Mouse (Mus musculus) midbrain, embryonic 10.5 days (tissue): ENCODE measurements around the gene Saa4. TPM values are rescaled to one million over a fixed set of nuclear protein-coding genes. Genes with fewer than 3 reads are reported as not detected.
"Not testable (repeated sequence)": the region's sequence is repeated elsewhere in the genome, so short reads cannot be mapped to it uniquely, and the experiment has no call there.

Experiments
- DNase-seq: peaks from one replicate; pipeline ENCODE4 v3.0.0-alpha.2; 2017; ENCODE audit warnings: low spot score
- H3K27ac ChIP-seq: fragments of 300-500 bp; sonication (generic); replicated peaks from 2 replicates; pipeline ENCODE4 v1.5.1; 2016; ENCODE audit warnings: mild to moderate bottlenecking
- H3K27me3 ChIP-seq: fragments of 300-500 bp; sonication (generic); 2 replicates; pipeline ENCODE4 v1.6.1; 2016; ENCODE audit warnings: low read depth, mild to moderate bottlenecking; ENCODE audit not compliant: poor library complexity, severe bottlenecking
- H3K36me3 ChIP-seq: fragments of 300-500 bp; sonication (generic); 2 replicates; pipeline ENCODE4 v1.6.1; 2016; ENCODE audit warnings: mild to moderate bottlenecking, moderate library complexity
- H3K4me1 ChIP-seq: fragments of 300-500 bp; sonication (generic); 2 replicates; pipeline ENCODE4 v1.6.1; 2016
- H3K4me3 ChIP-seq: fragments of 300-500 bp; sonication (generic); 2 replicates; pipeline ENCODE4 v1.5.1; 2016; ENCODE audit warnings: mild to moderate bottlenecking, moderate library complexity
- H3K9me3 ChIP-seq: fragments of 300-500 bp; sonication (generic); replicated peaks from 2 replicates; pipeline ENCODE4 v1.6.1; 2016; ENCODE audit warnings: mild to moderate bottlenecking
- WGBS: fragments of 180-500 bp; shearing (Covaris S2); methylation state at CpG from one replicate; pipeline ENCODE4 v1.1.7; 2016; 5-methylcytosine and 5-hydroxymethylcytosine counted together
- polyA plus RNA-seq: library from polyadenylated mRNA; unstranded; fragments of >200 nt; fragmentation: Nextera tagmentation; extraction: Ambion mirVana; gene quantifications from 2 replicates; pipeline ENCODE4 v1.2.1, GENCODE M21; 2016

Saa4 gene
- polyA plus RNA-seq, 1 experiment from 2014 or later, result not detected

DNA sequence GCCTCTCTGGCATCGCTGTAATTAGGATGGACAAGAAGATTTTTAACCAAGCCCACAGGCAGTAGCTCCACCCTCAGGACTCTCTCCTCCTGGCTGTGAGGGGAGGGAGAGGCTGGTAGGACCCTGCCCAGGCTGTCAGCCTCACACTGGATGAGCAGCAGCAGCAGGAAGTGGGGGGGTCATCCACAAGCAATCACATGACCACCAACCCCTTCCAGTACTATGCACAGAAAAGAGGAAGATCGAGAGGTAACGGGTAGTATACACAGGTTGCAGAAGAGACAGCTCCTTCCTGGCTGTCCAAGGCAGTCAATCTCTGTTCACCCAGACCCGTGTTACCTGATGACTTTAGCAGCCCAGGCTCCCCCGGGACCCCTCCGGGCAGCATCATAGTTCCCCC lies 20.2 kb downstream of the Saa4 start:
- no peaks in the 10 kb centered on the region for H3K27me3 ChIP-seq
- no peak for DNase-seq
- no peak overlapping the region for H3K4me3 ChIP-seq
- 81% methylated on average over 6 of the region's 6 CpGs for WGBS
- no peak overlapping the region for H3K27ac ChIP-seq
- no peaks in the 10 kb centered on the region for H3K9me3 ChIP-seq
- peaks cover 9% of the 10 kb centered on the region for H3K4me1 ChIP-seq
- H3K36me3 ChIP-seq, result peaks cover 17% of the 10 kb centered on the region

DNA sequence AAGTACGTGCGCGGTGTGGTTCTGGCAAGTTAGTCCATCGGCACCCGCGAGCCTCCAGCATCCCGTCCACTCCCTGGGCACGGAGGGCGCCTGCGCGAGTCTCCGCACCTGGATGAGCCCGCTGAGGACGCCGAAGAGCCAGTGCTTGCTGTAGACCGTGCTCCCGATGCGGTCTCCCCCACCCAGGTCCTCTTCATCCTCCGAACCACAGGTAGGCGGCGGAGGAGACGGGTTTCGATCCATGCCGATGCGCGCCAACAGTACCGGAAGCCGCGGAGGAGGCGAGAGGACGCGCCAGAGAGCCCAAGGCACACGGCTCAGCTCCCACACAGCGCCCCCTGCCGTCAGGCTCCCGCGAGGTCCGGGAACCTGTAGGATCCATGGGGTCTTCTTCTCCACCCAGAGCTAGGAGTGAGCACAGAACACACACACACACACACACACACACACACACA lies 22.0 kb downstream of the Saa4 start, which contains the start of gene Saal1:
TSS of gene Saal1 (minus strand) at position 291 of the 455 bp plus-strand sequence.
- Histone ChIP-seq H3K4me3 (peak within 1 kb of the TSS; percentile 94), H3K27me3 (no peaks in the 10 kb centered on the region), H3K36me3 (peaks cover 35% of the 10 kb centered on the region), H3K4me1 (peaks cover 9% of the 10 kb centered on the region), H3K9me3 (no peaks in the 10 kb centered on the region), H3K27ac (peak within 1 kb of the TSS; percentile 97)
- peak; percentile 94 for DNase-seq
- WGBS, result under 1% methylated on average over 38 of the region's 38 CpGs

DNA sequence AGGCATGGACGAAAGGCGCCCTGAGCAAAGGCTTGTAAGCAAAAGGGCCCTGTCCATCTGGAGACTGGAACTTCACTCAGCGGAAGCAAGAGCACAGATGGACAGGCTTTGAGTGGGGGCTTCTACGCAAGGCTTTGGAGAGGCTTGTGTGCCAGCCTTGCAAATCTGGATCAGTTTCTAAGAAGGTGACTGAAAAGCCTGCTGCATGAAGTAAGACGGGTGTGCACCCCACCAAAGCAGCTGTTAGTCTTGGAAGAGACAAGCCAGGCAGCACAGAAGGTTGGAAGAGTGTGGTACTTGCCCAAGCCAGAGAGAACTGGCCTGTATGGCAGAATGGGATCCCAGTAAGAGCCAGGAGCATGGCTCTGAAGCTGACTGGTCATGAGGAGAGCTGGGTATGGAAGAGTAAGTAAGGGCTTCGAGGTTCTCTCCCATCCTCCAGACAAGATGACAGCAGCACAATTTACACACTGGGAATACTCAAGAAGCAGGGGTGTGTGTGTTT lies 31.8 kb downstream of the Saa4 start:
- 97% methylated on average over 6 of the region's 6 CpGs for WGBS
- no peaks in the 10 kb centered on the region for H3K4me1 ChIP-seq
- H3K9me3 ChIP-seq, result no peaks in the 10 kb centered on the region
- peaks cover 100% of the 10 kb centered on the region for H3K36me3 ChIP-seq
- no peak overlapping the region for H3K27ac ChIP-seq
- DNase-seq, result no peak
- H3K4me3 ChIP-seq, result no peak overlapping the region
- no peaks in the 10 kb centered on the region for H3K27me3 ChIP-seq

DNA sequence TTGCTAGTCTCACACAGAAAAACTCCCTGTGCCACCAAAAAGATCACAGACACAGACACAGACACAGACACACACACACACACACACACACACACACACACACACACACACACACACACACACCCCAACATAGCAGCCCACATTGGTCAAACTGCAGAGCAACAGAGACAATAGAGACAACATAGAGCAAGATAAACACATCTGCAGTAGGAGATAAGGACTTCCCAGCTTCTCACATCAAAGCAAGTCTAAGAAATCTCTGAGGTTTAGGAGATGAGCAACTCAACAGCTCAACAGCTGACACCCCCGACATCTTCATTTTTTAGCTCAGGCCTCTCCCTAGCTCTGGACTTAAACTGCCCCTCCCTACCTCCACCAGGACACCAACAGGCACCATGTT lies 35.6 kb downstream of the Saa4 start:
- 85% methylated on average over 1 of the region's 1 CpGs for WGBS
- H3K4me3 ChIP-seq, result no peak overlapping the region
- H3K9me3 ChIP-seq, result no peaks in the 10 kb centered on the region
- peaks cover 95% of the 10 kb centered on the region for H3K36me3 ChIP-seq
- no peaks in the 10 kb centered on the region for H3K4me1 ChIP-seq
- DNase-seq, result no peak
- no peaks in the 10 kb centered on the region for H3K27me3 ChIP-seq
- no peak overlapping the region for H3K27ac ChIP-seq

DNA sequence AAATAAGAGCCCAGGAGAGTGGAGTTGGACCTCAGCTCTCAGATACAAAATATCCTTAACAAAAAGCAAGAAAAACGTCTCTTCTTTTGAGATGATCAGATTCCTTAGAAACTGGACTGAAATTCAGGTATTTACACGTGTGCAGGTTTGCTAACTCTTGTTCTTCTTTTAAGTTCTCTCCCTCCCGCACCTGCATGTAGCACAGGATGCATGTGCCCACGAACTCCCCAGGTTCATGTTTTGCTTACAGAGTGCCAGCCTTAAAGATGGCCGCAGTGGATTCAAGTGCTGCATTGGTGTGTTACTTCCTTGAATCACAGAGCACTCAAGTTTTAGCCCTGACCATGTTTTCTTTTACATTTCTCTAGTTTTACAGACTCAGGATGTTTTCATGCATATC lies 45.6 kb downstream of the Saa4 start:
- 88% methylated on average over 5 of the region's 5 CpGs for WGBS
- no peak for DNase-seq
- Histone ChIP-seq H3K27ac (no peak overlapping the region), H3K9me3 (no peaks in the 10 kb centered on the region), H3K27me3 (no peaks in the 10 kb centered on the region), H3K4me3 (no peak overlapping the region), H3K4me1 (no peaks in the 10 kb centered on the region), H3K36me3 (peaks cover 47% of the 10 kb centered on the region)

DNA sequence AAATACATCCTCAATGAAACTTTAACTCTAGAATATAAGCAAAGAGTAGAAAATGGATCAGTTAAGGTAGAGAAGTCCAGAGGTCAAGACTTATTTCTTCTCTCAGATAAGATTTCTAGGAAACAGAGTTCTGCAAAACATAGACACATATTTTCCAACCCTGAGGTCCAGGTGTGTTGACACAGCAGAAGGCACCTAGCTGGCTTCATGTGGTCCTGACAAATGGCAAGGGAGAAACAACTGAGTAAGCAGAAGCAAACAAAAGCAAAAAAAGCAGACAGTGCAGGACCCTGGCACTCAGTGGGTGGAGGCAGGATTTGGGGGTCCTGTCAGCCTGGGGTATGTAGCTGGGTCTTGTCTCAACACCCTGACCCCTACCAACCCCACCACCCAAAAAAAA lies 51.7 kb downstream of the Saa4 start:
- Histone ChIP-seq H3K27ac (no peak overlapping the region), H3K4me1 (peaks cover 6% of the 10 kb centered on the region; the same call in 1 of the 2 replicates), H3K27me3 (no peaks in the 10 kb centered on the region), H3K9me3 (no peaks in the 10 kb centered on the region), H3K36me3 (no peaks in the 10 kb centered on the region), H3K4me3 (no peak overlapping the region)
- no peak for DNase-seq

DNA sequence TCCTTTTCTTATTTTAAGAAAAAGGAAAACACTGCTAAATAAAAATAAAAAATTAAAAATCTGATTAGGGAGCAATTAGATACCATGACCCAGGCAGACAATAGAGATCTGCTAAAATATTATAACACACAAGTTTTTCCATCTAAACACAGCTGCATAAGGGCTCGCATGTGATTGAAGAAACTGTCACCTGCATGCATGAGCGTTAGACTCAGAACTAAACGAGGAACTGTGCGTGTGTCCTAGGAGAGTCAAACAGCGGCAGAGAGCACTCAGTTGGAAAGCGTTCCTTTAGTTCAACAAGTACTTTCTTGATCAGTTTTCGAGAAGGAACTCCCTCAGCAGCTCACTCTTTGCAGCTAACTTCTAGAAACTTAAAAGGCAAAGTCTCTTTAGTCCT lies 53.4 kb downstream of the Saa4 start:
- H3K27ac ChIP-seq, DNase-seq, H3K4me1 ChIP-seq, H3K36me3 ChIP-seq, H3K4me3 ChIP-seq, H3K9me3 ChIP-seq, H3K27me3 ChIP-seq: not testable (repeated sequence)
- WGBS, result 90% methylated on average over 7 of the region's 7 CpGs

DNA sequence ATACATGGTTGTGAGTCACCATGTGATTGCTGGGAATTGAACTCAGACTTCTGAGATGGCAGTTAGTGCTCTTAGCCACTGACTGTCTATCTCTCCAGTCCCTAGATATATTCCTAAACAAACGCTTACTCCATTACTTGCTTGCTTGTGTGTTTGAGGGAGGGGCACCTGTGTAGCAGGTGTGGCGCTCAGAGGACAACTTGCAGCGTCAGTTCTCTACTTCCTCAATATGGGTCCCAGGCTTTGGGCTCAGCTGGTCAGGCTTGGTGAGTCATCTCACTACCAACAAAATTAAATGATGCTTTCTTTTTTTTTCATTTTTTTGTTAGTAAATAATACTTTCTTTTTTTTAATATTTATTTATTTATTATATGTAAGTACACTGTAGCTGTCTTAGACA lies 54.0 kb downstream of the Saa4 start:
- no peak overlapping the region for H3K4me3 ChIP-seq
- no peaks in the 10 kb centered on the region for H3K27me3 ChIP-seq
- 88% methylated on average over 3 of the region's 3 CpGs for WGBS
- H3K9me3 ChIP-seq, result no peaks in the 10 kb centered on the region
- no peaks in the 10 kb centered on the region for H3K36me3 ChIP-seq
- no peak overlapping the region for H3K27ac ChIP-seq
- no peak for DNase-seq
- peaks cover 6% of the 10 kb centered on the region; the same call in 1 of the 2 replicates for H3K4me1 ChIP-seq

Other genes with a start within 250 kb of the Saa4 start
- gene Sergef, start 92.8 kb downstream of the Saa4 start, polyA plus RNA-seq, result 17.6 and 19.6 TPM in 2 replicates
- 0.51 and 0.79 TPM in 2 replicates for gene Tph1, start 60.1 kb downstream of the Saa4 start, polyA plus RNA-seq
- 41.7 and 46.6 TPM in 2 replicates for gene Saal1, start 21.9 kb downstream of the Saa4 start, polyA plus RNA-seq
- gene Saa3, start 16.9 kb downstream of the Saa4 start, polyA plus RNA-seq, result not detected in 2 replicates
- 0.21 TPM in 1 of 2 replicates, not detected in the other for gene Saa1, start 10.4 kb upstream of the Saa4 start, polyA plus RNA-seq
- 0.19 TPM in 1 of 2 replicates, not detected in the other for gene Saa2, start 19.2 kb upstream of the Saa4 start, polyA plus RNA-seq
- gene Hps5, start 63.5 kb upstream of the Saa4 start, polyA plus RNA-seq, result 16.3 and 22.3 TPM in 2 replicates
- gene Gtf2h1, start 63.5 kb upstream of the Saa4 start, polyA plus RNA-seq, result 50.0 and 53.5 TPM in 2 replicates
- gene Ldha, start 108.9 kb upstream of the Saa4 start, polyA plus RNA-seq, result 2,560 and 3,667 TPM in 2 replicates
- gene Ldhc, start 128.6 kb upstream of the Saa4 start, polyA plus RNA-seq, result 0.12 TPM in 1 of 2 replicates, not detected in the other
- gene Tsg101, start 187.4 kb upstream of the Saa4 start, polyA plus RNA-seq, result 265 and 310 TPM in 2 replicates
- 13.5 and 14.3 TPM in 2 replicates for gene Uevld, start 225.9 kb upstream of the Saa4 start, polyA plus RNA-seq